Mouse (Mus musculus) cortical plate, adult 2 months (tissue): ENCODE measurements at regions not wholly inside any gene's neighbourhood (a gene's known extent, or its start where the extent isn't known, plus 50 kb on each side); places are given as distances from the start of the nearest gene placed in this dataset.

Source experiments
- H3K27ac ChIP-seq: fragments of 200-500 bp; 2 replicates; pipeline ENCODE4 v1.5.1; 2012; ENCODE audit warnings: low read length, control low read depth, inconsistent platforms; ENCODE audit not compliant: insufficient read depth
- H3K4me1 ChIP-seq: fragments of 200-500 bp; 2 replicates; pipeline ENCODE4 v1.6.1; 2011; ENCODE audit warnings: low read length; ENCODE audit not compliant: control insufficient read depth, insufficient read depth
- H3K4me3 ChIP-seq: fragments of 200-500 bp; 2 replicates; pipeline ENCODE4 v1.5.1; 2011; ENCODE audit warnings: mild to moderate bottlenecking, low read length, control low read depth; ENCODE audit not compliant: insufficient read depth
- CTCF ChIP-seq: fragments of 200-500 bp; IDR thresholded peaks from 2 replicates; pipeline ENCODE4 v1.5.1; 2011; ENCODE audit warnings: mild to moderate bottlenecking, control low read depth, low read length; ENCODE audit not compliant: insufficient read depth; ENCODE audit errors: extremely low read depth
- POLR2A ChIP-seq: fragments of 200-500 bp; IDR thresholded peaks from 2 replicates; pipeline ENCODE4 v1.6.1; 2011; ENCODE audit warnings: mild to moderate bottlenecking, low read length, control low read depth; ENCODE audit not compliant: insufficient read depth; ENCODE audit errors: extremely low read depth

GRCm38 (mm10) chr14:36819826-36820225 lies 148.8 kb downstream of the Ccser2 start:
- Histone ChIP-seq H3K4me3 (no peak overlapping the region), H3K27ac (no peak overlapping the region), H3K4me1 (no peaks in the 10 kb centered on the region)
- TF ChIP-seq CTCF (no peak), POLR2A (no peak)

DNA sequence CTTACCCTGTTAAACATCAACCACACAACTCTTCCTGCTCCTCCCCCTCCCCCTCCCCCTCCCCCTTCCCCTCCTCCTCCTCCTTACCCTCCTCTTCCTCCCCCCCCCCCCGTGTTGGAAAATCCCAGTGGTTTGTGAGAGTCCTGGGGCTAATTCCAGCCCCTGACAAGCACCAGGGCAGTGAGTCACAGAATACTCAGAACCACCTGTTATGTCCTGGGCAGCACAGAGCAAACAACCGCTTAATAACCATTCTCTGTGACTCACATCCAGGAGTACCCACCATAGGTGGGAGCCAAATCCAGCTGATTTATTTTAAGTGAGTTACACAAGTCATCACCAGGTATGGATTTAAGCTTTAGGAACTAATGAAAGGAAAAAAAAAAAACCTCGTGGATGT lies 166.2 kb downstream of the Ccser2 start:
- no peaks in the 10 kb centered on the region for H3K4me1 ChIP-seq
- TF ChIP-seq CTCF, result no peak
- no peak for TF ChIP-seq POLR2A
- H3K4me3 ChIP-seq, result no peak overlapping the region
- H3K27ac ChIP-seq, result no peak overlapping the region

DNA sequence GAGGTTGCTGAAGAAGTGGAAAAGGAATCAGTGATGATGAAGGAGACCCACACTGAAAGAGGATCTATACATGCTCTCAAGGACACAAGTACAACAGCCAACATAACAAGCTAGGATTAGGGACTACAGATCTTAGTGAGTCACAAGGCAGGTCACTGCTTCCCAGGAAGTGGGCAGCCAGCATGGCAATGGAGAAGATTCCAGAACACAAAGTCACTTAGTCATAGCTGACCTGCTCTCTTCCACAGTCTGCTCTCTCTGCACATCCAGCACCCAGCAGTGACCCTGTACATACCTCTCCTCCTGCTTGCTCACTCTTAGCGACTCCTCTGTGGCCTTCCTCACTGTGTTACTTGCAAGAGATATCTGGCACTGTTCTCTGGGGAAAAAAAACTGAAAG lies 168.8 kb downstream of the Ccser2 start:
- no peak overlapping the region for H3K27ac ChIP-seq
- TF ChIP-seq CTCF (no peak), POLR2A (no peak)
- no peaks in the 10 kb centered on the region for H3K4me1 ChIP-seq
- no peak overlapping the region for H3K4me3 ChIP-seq

DNA sequence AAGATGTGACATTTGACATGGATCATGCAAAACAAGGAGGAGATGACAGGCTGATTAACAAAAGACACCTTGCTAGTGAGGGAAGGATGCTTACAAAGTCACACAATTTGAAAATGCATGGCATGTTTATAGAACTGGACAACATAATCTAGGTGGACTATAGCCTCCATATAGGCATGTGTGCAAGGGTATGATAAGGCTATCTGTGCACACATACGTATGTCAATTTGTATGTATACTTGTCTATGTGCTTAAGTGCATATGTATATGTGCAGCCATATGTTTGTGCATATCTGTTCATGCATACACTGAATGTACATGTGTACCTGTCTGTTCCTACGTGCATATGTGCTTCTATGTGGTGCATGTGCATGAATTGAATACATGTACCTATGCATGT lies 186.7 kb downstream of the Ccser2 start:
- Histone ChIP-seq H3K4me3 (no peak overlapping the region), H3K27ac (no peak overlapping the region), H3K4me1 (no peaks in the 10 kb centered on the region)
- TF ChIP-seq CTCF, result no peak
- no peak for TF ChIP-seq POLR2A

- Histone ChIP-seq H3K27ac (no peak overlapping the region), H3K4me1 (no peaks in the 10 kb centered on the region)
- TF ChIP-seq POLR2A (no peak), CTCF (peak; percentile 76)
These were observed 189.6 kb downstream of the Ccser2 start for GRCm38 (mm10) chr14:36778956-36779355.

GRCm38 (mm10) chr14:36774349-36774748 lies 194.2 kb downstream of the Ccser2 start:
- H3K4me1 ChIP-seq, result no peaks in the 10 kb centered on the region
- no peak overlapping the region for H3K4me3 ChIP-seq
- no peak for TF ChIP-seq CTCF
- TF ChIP-seq POLR2A, result no peak
- no peak overlapping the region for H3K27ac ChIP-seq

More at GRCm38 (mm10) chr14:36778956-36779355, 189.6 kb downstream of the Ccser2 start:
- no peak overlapping the region for H3K4me3 ChIP-seq

- Histone ChIP-seq H3K4me1 (no peaks in the 10 kb centered on the region), H3K27ac (no peak overlapping the region), H3K4me3 (no peak overlapping the region)
- TF ChIP-seq POLR2A (no peak), CTCF (no peak)
These were observed 204.2 kb downstream of the Ccser2 start for GRCm38 (mm10) chr14:36764377-36764776.

DNA sequence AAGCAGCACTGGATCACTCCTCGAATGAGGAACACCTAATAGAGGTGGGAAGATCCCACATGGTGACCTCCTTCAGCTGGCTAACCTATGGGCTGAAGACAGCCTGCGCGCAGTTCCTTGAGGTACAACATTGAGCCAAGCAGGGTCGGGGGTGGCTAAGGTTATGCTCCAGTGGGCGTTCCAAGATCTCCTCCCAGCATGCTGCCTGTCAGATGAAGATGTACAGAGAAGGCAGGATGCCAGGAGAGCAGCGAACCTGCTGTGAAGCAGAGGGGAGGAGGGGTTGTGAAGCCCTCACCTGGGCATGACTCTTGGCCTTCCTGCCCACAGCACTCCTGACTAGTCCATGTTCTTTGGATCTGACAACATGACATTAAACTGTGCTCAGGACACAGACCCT lies 212.5 kb downstream of the Ccser2 start:
- Histone ChIP-seq H3K4me1 (no peaks in the 10 kb centered on the region), H3K4me3 (no peak overlapping the region), H3K27ac (no peak overlapping the region)
- TF ChIP-seq POLR2A, result no peak
- no peak for TF ChIP-seq CTCF

DNA sequence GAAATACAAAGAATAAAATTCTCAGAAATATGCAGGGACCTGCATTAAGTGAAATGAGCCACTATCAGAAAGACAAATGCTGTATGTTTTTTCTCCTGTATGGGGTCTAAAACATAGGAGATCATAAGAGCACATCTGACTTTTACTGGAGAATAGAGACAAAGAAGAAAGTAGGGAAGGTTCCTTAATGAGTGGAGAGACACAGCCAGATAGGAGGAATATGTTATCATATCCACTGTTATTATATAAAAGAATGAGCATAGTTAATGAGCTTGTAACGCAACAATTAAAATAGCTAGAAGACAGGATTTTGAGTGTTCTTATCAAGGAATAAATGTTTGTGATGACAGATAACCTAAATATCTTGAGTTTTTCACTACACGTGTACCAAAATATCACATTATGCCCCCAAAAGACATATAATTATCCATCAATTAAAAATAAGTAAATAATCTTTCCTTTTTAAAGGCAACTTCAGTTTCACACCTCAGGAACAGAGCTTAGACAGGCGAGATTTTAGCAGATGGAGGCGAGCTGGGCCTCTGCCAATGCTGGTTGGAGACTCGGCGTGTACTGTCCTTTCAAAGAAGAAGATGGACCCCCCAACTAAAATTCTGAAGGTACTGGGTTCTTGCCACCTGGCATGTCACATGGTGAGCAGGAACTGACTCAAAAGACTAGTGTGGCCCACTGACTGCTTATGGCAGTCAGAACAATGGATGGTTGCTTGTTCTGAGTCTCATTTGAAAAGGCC lies 220.3 kb downstream of the Ccser2 start:
- Histone ChIP-seq H3K27ac (no peak overlapping the region), H3K4me1 (no peaks in the 10 kb centered on the region), H3K4me3 (no peak overlapping the region)
- TF ChIP-seq CTCF, result no peak
- TF ChIP-seq POLR2A, result no peak

DNA sequence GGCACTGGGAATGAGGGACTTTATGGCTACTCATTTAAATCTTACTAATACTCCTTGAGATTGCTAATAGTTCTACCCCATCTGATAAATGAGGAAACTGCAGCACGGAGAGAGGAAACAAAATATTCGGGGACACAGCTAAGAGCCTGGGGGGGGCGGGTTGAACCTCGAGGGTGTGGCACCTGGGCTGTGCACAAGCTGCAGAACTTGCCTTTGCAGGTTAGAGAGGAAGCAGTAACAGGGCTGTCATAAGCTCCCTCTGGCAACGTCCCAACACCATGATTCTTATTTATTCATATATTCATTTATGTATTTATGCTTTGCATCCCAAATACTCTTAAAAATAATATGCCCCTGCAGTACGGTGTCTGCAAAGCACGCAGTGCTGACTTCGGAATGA lies 237.5 kb downstream of the Ccser2 start:
- Histone ChIP-seq H3K4me1 (no peaks in the 10 kb centered on the region), H3K4me3 (no peak overlapping the region), H3K27ac (no peak overlapping the region)
- TF ChIP-seq POLR2A (no peak), CTCF (no peak)

GRCm38 (mm10) chr14:36726092-36726491 lies 242.5 kb downstream of the Ccser2 start:
- Histone ChIP-seq H3K4me3 (no peak overlapping the region), H3K4me1 (no peaks in the 10 kb centered on the region), H3K27ac (no peak overlapping the region)
- TF ChIP-seq POLR2A (no peak), CTCF (no peak)
